Mouse (Mus musculus) heart, embryonic 11.5 days (tissue): Measurements from ENCODE around the gene Ybx1. TPM values are rescaled to one million over a fixed set of nuclear protein-coding genes. Genes with fewer than 3 reads are reported as not detected.

ENCODE experiments used
- ATAC-seq: fragments of 200-750 bp; cut with Nextera tagmentation; replicated peaks from 2 replicates; pipeline ENCODE4 v1.8.0; 2017; ENCODE audit warnings: moderate library complexity; ENCODE audit not compliant: insufficient number of reproducible peaks, low FRiP score, low TSS enrichment
- H3K27ac ChIP-seq: fragments of 300-500 bp; sonication (generic); 2 replicates; pipeline ENCODE4 v1.5.1; 2014; ENCODE audit warnings: mild to moderate bottlenecking, low read depth, low read length
- H3K27me3 ChIP-seq: fragments of 300-500 bp; sonication (generic); 2 replicates; pipeline ENCODE4 v1.6.1; 2014; ENCODE audit warnings: mild to moderate bottlenecking, low read length, mixed read lengths; ENCODE audit not compliant: control insufficient read depth, insufficient read depth
- H3K36me3 ChIP-seq: fragments of 300-500 bp; sonication (generic); 2 replicates; pipeline ENCODE4 v1.6.1; 2014; ENCODE audit warnings: mild to moderate bottlenecking, low read length, moderate library complexity, mixed read lengths; ENCODE audit not compliant: control insufficient read depth, insufficient read depth
- H3K4me1 ChIP-seq: fragments of 300-500 bp; sonication (generic); 2 replicates; pipeline ENCODE4 v1.6.1; 2014; ENCODE audit warnings: low read length; ENCODE audit not compliant: control insufficient read depth, insufficient read depth
- H3K4me2 ChIP-seq: fragments of 300-500 bp; sonication (generic); 2 replicates; pipeline ENCODE4 v1.6.1; 2014; ENCODE audit warnings: mild to moderate bottlenecking, moderate library complexity
- H3K4me3 ChIP-seq: fragments of 300-500 bp; sonication (generic); 2 replicates; pipeline ENCODE4 v1.5.1; 2014; ENCODE audit warnings: low read depth, low read length
- H3K9ac ChIP-seq: fragments of 300-500 bp; sonication (generic); 2 replicates; pipeline ENCODE4 v1.6.1; 2014; ENCODE audit warnings: mild to moderate bottlenecking, low read depth, low read length, moderate library complexity
- H3K9me3 ChIP-seq: fragments of 300-500 bp; sonication (generic); replicated peaks from 2 replicates; pipeline ENCODE4 v1.6.1; 2016; ENCODE audit warnings: low read length; ENCODE audit not compliant: control insufficient read depth
- WGBS: fragments of 180-500 bp; shearing (Covaris S2); extraction: QIAGEN DNeasy Blood & Tissue Kit; methylation state at CpG from one replicate; pipeline ENCODE4 v1.1.7; 2014; ENCODE audit not compliant: insufficient replicate concordance; 5-methylcytosine and 5-hydroxymethylcytosine counted together
- polyA plus RNA-seq: library from polyadenylated mRNA; unstranded; fragments of >200 nt; fragmentation: Nextera tagmentation; extraction: Ambion mirVana; gene quantifications from 2 replicates; pipeline ENCODE4 v1.2.1, GENCODE M21; 2014

The Ybx1 gene
- polyA plus RNA-seq, 1 experiment from 2014 or later: 780 TPM

- no peaks in the 10 kb centered on the region for H3K27me3 ChIP-seq
- H3K27ac ChIP-seq: no peak overlapping the region
- peaks cover 5% of the 10 kb centered on the region; the same call in 1 of the 2 replicates for H3K4me1 ChIP-seq
- no peak overlapping the region for H3K9ac ChIP-seq
- ATAC-seq: no peak
- no peak overlapping the region for H3K4me3 ChIP-seq
- 69% methylated on average over 3 of the region's 3 CpGs for WGBS
- H3K9me3 ChIP-seq: no peaks in the 10 kb centered on the region
- H3K4me2 ChIP-seq: no peak overlapping the region
- H3K36me3 ChIP-seq: peaks cover 8% of the 10 kb centered on the region
Observed at GRCm38 (mm10) chr4:119238661-119239060, 55.7 kb downstream of the Ybx1 start.

- no peak for ATAC-seq
- Histone ChIP-seq H3K9ac (no peak overlapping the region; the same call in 1 of the 2 replicates), H3K36me3 (peaks cover 3% of the 10 kb centered on the region; the same call in 1 of the 2 replicates), H3K4me2 (peak overlapping the region; percentile 70), H3K4me3 (peak overlapping the region; percentile 83), H3K4me1 (peaks cover 8% of the 10 kb centered on the region), H3K9me3 (no peaks in the 10 kb centered on the region), H3K27me3 (no peaks in the 10 kb centered on the region), H3K27ac (no peak overlapping the region)
- WGBS: 67% methylated on average over 3 of the region's 3 CpGs
Observed at GRCm38 (mm10) chr4:119234348-119234747, 60.1 kb downstream of the Ybx1 start.

- peak overlapping the region; percentile 83 for H3K4me3 ChIP-seq
- under 1% methylated on average over 34 of the region's 36 CpGs for WGBS
- peak; percentile 47 for ATAC-seq
Observed at GRCm38 (mm10) chr4:119233256-119233901, 61.0 kb downstream of the Ybx1 start.

GRCm38 (mm10) chr4:119232410-119233255, 61.8 kb downstream of the Ybx1 start, which contains the start of the genes AU022252 and P3h1:
Gene AU022252 (minus strand): TSS chr4:119232712.
Gene P3h1 (plus strand): TSS chr4:119232915.
- H3K9me3 ChIP-seq: no peaks in the 10 kb centered on the region
- ATAC-seq: peak; percentile 95
- H3K4me1 ChIP-seq: peaks cover 8% of the 10 kb centered on the region
- peak within 1 kb of the TSS; percentile 73 for H3K4me2 ChIP-seq
- H3K27ac ChIP-seq: 0 out of 2 replicates have a peak within 1 kb of the TSS, but pooled peaks have one; percentile 29
- peak within 1 kb of the TSS; percentile 83 for H3K4me3 ChIP-seq
- H3K9ac ChIP-seq: peak within 1 kb of the TSS; percentile 84
- H3K27me3 ChIP-seq: no peaks in the 10 kb centered on the region
- WGBS: under 1% methylated on average over 49 of the region's 71 CpGs
- peaks cover 6% of the 10 kb centered on the region; the same call in 1 of the 2 replicates for H3K36me3 ChIP-seq

More at GRCm38 (mm10) chr4:119233256-119233901, 61.0 kb downstream of the Ybx1 start:
- H3K9ac ChIP-seq: peak overlapping the region; percentile 83
- no peaks in the 10 kb centered on the region for H3K27me3 ChIP-seq
- peak overlapping the region; percentile 70 for H3K4me2 ChIP-seq
- peaks cover 8% of the 10 kb centered on the region for H3K4me1 ChIP-seq
- no peaks in the 10 kb centered on the region for H3K9me3 ChIP-seq
- H3K27ac ChIP-seq: 0 out of 2 replicates have a peak overlapping the region, but pooled peaks have one; percentile 4
- peaks cover 3% of the 10 kb centered on the region; the same call in 1 of the 2 replicates for H3K36me3 ChIP-seq

Other genes with a start within 250 kb of the Ybx1 start
- 426 and 446 TPM in 2 replicates for gene Slc2a1, start 185.9 kb downstream of the Ybx1 start, polyA plus RNA-seq
- gene Zfp691, start 120.4 kb downstream of the Ybx1 start, polyA plus RNA-seq: 10.9 and 13.7 TPM in 2 replicates
- 34.7 and 58.1 TPM in 2 replicates for gene Ermap, start 104.6 kb downstream of the Ybx1 start, polyA plus RNA-seq
- 138 and 143 TPM in 2 replicates for gene Svbp, start 99.3 kb downstream of the Ybx1 start, polyA plus RNA-seq
- not detected in 2 replicates for gene Tmem269, start 76.4 kb downstream of the Ybx1 start, polyA plus RNA-seq
- 33.2 and 34.7 TPM in 2 replicates for gene AU022252, start 61.9 kb downstream of the Ybx1 start, polyA plus RNA-seq
- 32.1 and 33.9 TPM in 2 replicates for gene P3h1, start 61.7 kb downstream of the Ybx1 start, polyA plus RNA-seq
- gene Cldn19, start 39.2 kb downstream of the Ybx1 start, polyA plus RNA-seq: not detected in 2 replicates
- 69.3 and 70.9 TPM in 2 replicates for gene Ppih, start 25.9 kb upstream of the Ybx1 start, polyA plus RNA-seq
- 3.9 and 4.0 TPM in 2 replicates for gene Ccdc30, start 120.9 kb upstream of the Ybx1 start, polyA plus RNA-seq
- 26.6 and 27.1 TPM in 2 replicates for gene Ppcs, start 127.8 kb upstream of the Ybx1 start, polyA plus RNA-seq
- not detected in 2 replicates for gene Zmynd12, start 128.2 kb upstream of the Ybx1 start, polyA plus RNA-seq
- gene Rimkla, start 198.0 kb upstream of the Ybx1 start, polyA plus RNA-seq: 5.3 and 6.1 TPM in 2 replicates
- gene Foxj3, start 242.4 kb upstream of the Ybx1 start, polyA plus RNA-seq: 19.3 and 25.6 TPM in 2 replicates
- gene Frg2f1, start 244.9 kb upstream of the Ybx1 start, polyA plus RNA-seq: 3.0 and 4.2 TPM in 2 replicates